Mouse (Mus musculus) liver, adult 2 months (tissue): ENCODE results near the gene Zfr2.

ENCODE experiments used
- CTCF ChIP-seq: fragments of 200-500 bp; IDR thresholded peaks from 2 replicates; pipeline ENCODE4 v1.5.1; 2011; ENCODE audit warnings: low read depth, low read length, control low read depth
- POLR2A ChIP-seq: fragments of 200-500 bp; IDR thresholded peaks from 2 replicates; pipeline ENCODE4 v1.6.1; 2011; ENCODE audit warnings: low read length, control low read depth; ENCODE audit not compliant: insufficient read depth; ENCODE audit errors: extremely low read depth

- TF ChIP-seq CTCF (no peak), POLR2A (no peak)
Observed at GRCm38 (mm10) chr10:81299585-81300351, 66.8 kb downstream of the Zfr2 start.
